Mouse (Mus musculus) lung, postnatal 25 days (tissue): ENCODE results near the gene Rasgrf1.

Experiments used
- DNase-seq: peaks from one replicate; pipeline ENCODE4 v3.0.0; 2022; ENCODE audit warnings: low spot score

Rasgrf1 gene

GRCm38 (mm10) chr9:89968836-89969450, 59.2 kb downstream of the Rasgrf1 start:
- no peak for DNase-seq

GRCm38 (mm10) chr9:89970271-89970670, 60.6 kb downstream of the Rasgrf1 start:
- no peak for DNase-seq

DNA sequence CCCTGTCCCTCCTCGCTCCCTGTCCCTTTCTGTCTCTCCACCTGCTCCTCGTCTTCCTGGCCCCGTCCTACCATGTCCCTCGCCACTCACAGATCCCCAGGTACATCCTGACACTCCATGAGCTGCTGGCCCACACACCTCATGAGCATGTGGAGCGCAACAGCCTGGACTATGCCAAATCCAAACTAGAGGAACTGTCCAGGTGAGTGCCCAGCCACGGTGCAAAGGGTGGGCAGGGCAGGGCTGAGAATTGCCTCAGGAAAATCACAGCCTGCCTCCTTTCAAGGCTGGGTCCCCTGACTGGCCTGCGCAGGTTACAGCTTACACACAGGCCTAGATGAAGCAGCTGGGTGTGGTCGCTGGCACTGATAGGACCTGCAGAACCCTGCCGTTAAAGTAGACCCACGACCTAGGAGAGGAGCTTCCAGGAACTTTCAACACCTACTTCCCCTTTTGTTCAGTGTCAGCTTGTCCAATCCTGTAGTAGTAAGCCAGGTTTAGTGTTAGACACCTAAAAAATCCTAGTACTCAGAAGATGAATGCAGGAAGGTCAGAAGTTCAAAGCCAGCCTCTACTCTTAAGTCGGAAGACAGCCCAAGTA, 61.3 kb downstream of the Rasgrf1 start:
- no peak for DNase-seq

- DNase-seq = no peak
Measured at GRCm38 (mm10) chr9:89972321-89972720, 62.6 kb downstream of the Rasgrf1 start.

GRCm38 (mm10) chr9:89973856-89974255, 64.1 kb downstream of the Rasgrf1 start:
- DNase-seq = no peak

GRCm38 (mm10) chr9:89974463-89974931, 64.8 kb downstream of the Rasgrf1 start:
- DNase-seq = no peak

DNA sequence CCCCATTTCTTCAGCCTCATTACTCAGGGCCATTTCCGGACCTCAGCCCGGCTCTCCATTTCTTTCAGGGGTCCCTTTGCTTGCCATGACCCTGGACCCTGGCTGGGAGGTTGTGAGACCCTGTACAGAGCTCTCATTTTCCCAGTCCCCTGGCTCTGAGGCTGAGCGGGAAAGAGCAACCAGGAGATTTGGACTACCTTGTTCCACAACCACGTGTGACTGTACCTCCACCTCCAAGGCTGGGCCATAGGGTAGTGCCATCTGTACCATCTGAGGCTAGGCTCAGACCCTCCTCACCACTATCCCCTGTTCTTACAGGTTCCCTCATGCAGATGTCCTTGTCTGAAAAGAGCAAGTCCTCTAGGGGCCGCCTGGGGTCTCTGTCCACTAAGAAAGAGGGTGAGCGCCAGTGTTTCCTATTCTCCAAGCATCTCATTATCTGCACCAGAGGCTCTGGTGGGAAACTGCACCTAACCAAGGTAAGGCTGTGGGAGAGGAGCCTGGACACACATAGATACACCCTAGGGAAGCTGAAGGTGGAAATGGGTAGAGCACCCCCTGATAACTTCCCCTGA, 66.7 kb downstream of the Rasgrf1 start:
- no peak for DNase-seq

- DNase-seq = peak; percentile 62
Measured at GRCm38 (mm10) chr9:89979248-89979647, 69.5 kb downstream of the Rasgrf1 start.

DNA sequence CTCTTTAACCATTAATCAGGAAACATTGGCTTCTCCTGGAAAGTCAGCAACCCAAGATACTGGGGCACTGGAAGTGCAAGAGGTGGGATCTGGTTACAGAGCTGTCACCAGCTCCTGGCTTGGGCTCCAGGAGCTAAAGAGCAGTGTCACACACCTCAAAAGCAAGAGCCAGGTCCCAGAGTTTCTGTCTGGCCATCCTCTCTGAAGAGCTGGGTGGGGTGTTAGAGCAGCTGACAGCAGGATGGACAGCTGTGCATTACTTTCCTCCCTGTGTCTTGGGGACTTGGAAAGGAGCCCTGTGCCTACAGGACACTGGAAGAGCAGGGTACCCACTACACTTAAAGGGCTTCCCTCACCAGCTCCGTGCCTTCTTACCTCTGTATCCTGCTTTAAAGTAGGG, 72.5 kb downstream of the Rasgrf1 start:
- no peak for DNase-seq

- no peak for DNase-seq
Measured at GRCm38 (mm10) chr9:89988053-89988452, 78.3 kb downstream of the Rasgrf1 start.

DNA sequence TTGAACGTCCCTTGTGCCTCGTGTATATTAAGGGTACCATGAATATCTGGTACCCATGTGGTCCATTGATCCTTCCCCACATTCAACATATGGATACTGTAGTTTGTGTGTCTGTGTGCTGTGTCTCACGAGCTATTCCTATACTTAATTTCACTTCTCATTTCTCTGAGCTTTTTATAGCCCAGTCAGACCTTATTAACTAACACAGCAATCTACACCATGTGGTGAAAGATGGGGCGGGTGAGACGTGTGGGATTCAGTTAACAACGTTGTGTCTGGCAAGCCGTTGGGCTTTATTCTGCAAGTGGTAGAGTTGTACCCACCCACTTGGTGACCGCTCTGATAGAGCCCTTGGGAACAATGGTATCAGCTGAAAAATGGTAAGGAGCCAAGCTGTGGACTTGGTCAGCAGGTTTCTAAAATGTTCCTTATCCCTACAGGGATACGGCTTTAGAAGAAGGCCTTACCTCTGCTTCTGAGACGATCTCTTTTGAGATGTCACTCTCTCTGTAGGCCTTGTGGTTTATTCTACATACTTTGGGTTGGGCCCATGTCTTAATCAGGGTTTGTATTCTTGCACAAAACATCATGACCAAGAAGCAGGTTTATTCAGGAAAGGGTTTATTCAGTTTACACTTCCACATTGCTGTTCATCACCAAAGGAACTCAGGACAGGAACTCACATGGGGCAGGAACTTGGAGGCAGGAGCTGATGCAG, 79.3 kb downstream of the Rasgrf1 start:
- no peak for DNase-seq

DNA sequence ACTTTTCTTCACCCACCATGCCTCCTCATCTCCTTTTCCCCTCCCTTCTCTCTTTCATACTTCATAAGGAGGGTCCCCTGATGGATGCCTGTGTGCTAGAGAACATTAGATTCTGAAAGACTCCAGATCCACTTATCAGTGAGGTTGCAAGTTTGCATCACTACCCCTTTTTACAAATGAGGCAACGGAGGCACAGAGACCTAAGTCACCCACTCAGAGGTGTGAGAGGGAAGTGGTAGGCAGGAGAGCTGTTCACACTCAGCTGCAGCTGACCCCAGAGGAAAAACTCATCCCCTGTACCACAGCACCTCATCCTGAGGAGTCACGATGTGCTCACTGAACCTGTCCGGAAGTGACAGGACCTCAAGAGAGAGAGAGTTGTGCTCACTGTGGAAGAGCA, 96.7 kb downstream of the Rasgrf1 start:
- no peak for DNase-seq

GRCm38 (mm10) chr9:90007094-90007493, 97.4 kb downstream of the Rasgrf1 start:
- DNase-seq = peak; percentile 73

- DNase-seq = peak; percentile 86
Measured at GRCm38 (mm10) chr9:90008138-90008537, 98.4 kb downstream of the Rasgrf1 start.

GRCm38 (mm10) chr9:90011849-90012248, 102.1 kb downstream of the Rasgrf1 start:
- DNase-seq = no peak

DNA sequence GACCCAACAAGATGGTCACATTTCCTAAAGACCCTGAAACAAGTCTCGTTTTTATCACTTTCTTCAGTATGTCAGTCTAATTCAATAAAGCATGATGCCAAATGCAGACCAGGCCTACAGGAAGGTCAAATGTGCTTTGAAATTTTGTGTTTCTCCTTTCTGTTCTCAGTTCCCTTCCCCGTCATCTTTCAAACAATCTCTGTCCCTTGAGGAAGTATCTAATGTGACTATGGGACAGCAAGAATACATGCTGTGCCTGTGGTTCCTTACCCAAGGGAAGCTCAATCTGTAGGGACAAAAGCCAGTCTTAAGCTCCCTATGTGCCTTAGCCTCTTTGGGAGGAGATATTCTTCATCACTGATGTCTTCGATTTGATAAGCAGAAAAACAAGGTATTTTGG, 104.9 kb downstream of the Rasgrf1 start:
- DNase-seq = no peak

- no peak for DNase-seq
Measured at GRCm38 (mm10) chr9:90016204-90016603, 106.5 kb downstream of the Rasgrf1 start.

DNA sequence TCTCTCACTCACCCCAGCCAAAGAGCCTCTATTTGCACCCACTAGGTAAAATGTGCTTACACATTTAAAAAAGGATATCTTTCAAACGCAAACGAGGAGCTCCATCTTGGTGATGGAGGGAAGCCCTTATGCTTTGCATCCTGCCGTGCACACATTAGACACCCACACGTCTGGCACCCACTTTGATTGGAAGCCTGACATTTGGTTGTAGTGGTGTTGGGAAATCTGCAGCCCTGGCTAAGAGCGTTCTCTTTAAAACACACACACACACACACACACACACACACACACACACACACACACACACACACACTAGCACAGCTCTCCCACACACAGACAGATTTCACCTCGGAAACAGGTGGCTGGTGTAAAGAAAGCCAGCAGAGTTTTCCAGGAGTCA, 111.2 kb downstream of the Rasgrf1 start:
- no peak for DNase-seq

GRCm38 (mm10) chr9:90021442-90021841, 111.7 kb downstream of the Rasgrf1 start:
- no peak for DNase-seq

DNA sequence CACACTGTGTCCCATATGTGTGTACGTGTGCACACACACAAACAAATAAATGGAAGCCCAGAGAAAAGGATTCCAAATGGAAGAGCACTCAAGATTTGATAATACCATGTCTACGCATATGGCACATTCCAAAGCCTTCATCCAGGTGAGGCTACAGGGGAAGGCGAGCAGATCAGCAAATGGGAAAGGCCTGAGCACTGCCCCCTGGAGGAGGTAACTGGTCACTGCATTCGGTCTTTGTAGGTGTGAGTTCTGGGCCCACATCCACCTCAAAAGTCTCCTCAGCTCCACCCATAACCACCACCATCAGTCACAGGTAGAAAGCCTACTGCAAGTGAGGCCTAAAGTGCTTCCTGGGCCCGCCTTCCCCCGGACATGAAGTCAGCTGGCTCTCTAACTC, 118.0 kb downstream of the Rasgrf1 start:
- DNase-seq = no peak

GRCm38 (mm10) chr9:90033922-90034321, 124.2 kb downstream of the Rasgrf1 start:
- peak; percentile 43 for DNase-seq

- DNase-seq = no peak
Measured at GRCm38 (mm10) chr9:90035168-90035567, 125.5 kb downstream of the Rasgrf1 start.

GRCm38 (mm10) chr9:90035794-90036193, 126.1 kb downstream of the Rasgrf1 start:
- peak; percentile 88 for DNase-seq
